Mouse (Mus musculus): ENCODE results near the gene Mpped2.

Mpped2 gene

GRCm38 (mm10) chr2:106746905-106747304 is 53.8 kb downstream of the Mpped2 start:
- CTCF ChIA-PET, result no interaction called here

GRCm38 (mm10) chr2:106747342-106747741 is 54.3 kb downstream of the Mpped2 start:
- CTCF ChIA-PET, result no interaction called here

GRCm38 (mm10) chr2:106750878-106751277 is 57.8 kb downstream of the Mpped2 start:
- CTCF ChIA-PET, result no interaction called here

GRCm38 (mm10) chr2:106753703-106754102 is 60.6 kb downstream of the Mpped2 start:
- CTCF ChIA-PET, result no interaction called here

GRCm38 (mm10) chr2:106754696-106755095 is 61.6 kb downstream of the Mpped2 start:
- CTCF ChIA-PET, result no interaction called here

- CTCF ChIA-PET, result no interaction called here
Measured at GRCm38 (mm10) chr2:106756354-106757103, 63.5 kb downstream of the Mpped2 start.

- CTCF ChIA-PET, result no interaction called here
Measured at GRCm38 (mm10) chr2:106762920-106763319, 69.9 kb downstream of the Mpped2 start.

- CTCF ChIA-PET, result no interaction called here
Measured at GRCm38 (mm10) chr2:106769236-106769635, 76.2 kb downstream of the Mpped2 start.

- CTCF ChIA-PET, result no interaction called here
Measured at GRCm38 (mm10) chr2:106772643-106773042, 79.6 kb downstream of the Mpped2 start.

- CTCF ChIA-PET, result no interaction called here
Measured at GRCm38 (mm10) chr2:106774251-106775196, 81.5 kb downstream of the Mpped2 start.

- CTCF ChIA-PET, result no interaction called here
Measured at GRCm38 (mm10) chr2:106775994-106776393, 82.9 kb downstream of the Mpped2 start.

GRCm38 (mm10) chr2:106778861-106779516 is 85.9 kb downstream of the Mpped2 start:
- CTCF ChIA-PET, result no interaction called here

- CTCF ChIA-PET, result no interaction called here
Measured at GRCm38 (mm10) chr2:106781181-106782179, 88.4 kb downstream of the Mpped2 start.

GRCm38 (mm10) chr2:106783311-106783710 is 90.2 kb downstream of the Mpped2 start:
- CTCF ChIA-PET, result interaction anchor here (0.5 kb wide), 1 partner anchor 333 kb away, joined by 17 read pairs; no protein-coding TSS in a partner anchor

- CTCF ChIA-PET, result no interaction called here
Measured at GRCm38 (mm10) chr2:106788055-106788454, 95.0 kb downstream of the Mpped2 start.

GRCm38 (mm10) chr2:106788573-106788972 is 95.5 kb downstream of the Mpped2 start:
- CTCF ChIA-PET, result no interaction called here

GRCm38 (mm10) chr2:106789694-106790328 is 96.7 kb downstream of the Mpped2 start:
- CTCF ChIA-PET, result no interaction called here

- CTCF ChIA-PET, result no interaction called here
Measured at GRCm38 (mm10) chr2:106790329-106790701, 97.2 kb downstream of the Mpped2 start.

- CTCF ChIA-PET, result no interaction called here
Measured at GRCm38 (mm10) chr2:106796246-106796645, 103.2 kb downstream of the Mpped2 start.

GRCm38 (mm10) chr2:106797855-106798254 is 104.8 kb downstream of the Mpped2 start:
- CTCF ChIA-PET, result no interaction called here

GRCm38 (mm10) chr2:106798824-106799223 is 105.8 kb downstream of the Mpped2 start:
- CTCF ChIA-PET, result no interaction called here

Measured in spleen, embryonic (tissue).